Mouse (Mus musculus) small intestine, adult 2 months (tissue): ENCODE measurements around the gene Tcte1. TPM values are rescaled to one million over a fixed set of nuclear protein-coding genes. Genes with fewer than 3 reads are reported as not detected.

Experiments
- H3K27ac ChIP-seq: fragments of 200-500 bp; 2 replicates; pipeline ENCODE4 v1.5.1; 2012; ENCODE audit warnings: low read depth, low read length, control low read depth, inconsistent platforms; ENCODE audit not compliant: insufficient read depth
- H3K27me3 ChIP-seq: fragments of 200-500 bp; 2 replicates; pipeline ENCODE4 v1.6.1; 2012; ENCODE audit warnings: mild to moderate bottlenecking, moderate library complexity, low read length, inconsistent platforms; ENCODE audit not compliant: control insufficient read depth, insufficient read depth
- H3K36me3 ChIP-seq: fragments of 200-500 bp; 2 replicates; pipeline ENCODE4 v1.6.1; 2012; ENCODE audit warnings: mild to moderate bottlenecking, low read length, control low read depth, inconsistent platforms; ENCODE audit not compliant: control insufficient read depth, insufficient read depth
- H3K4me1 ChIP-seq: fragments of 200-500 bp; 2 replicates; pipeline ENCODE4 v1.6.1; 2012; ENCODE audit warnings: low read length, inconsistent platforms, mixed read lengths; ENCODE audit not compliant: control insufficient read depth, insufficient read depth, insufficient read length
- H3K4me3 ChIP-seq: fragments of 200-500 bp; 2 replicates; pipeline ENCODE4 v1.5.1; 2012; ENCODE audit warnings: low read depth, mild to moderate bottlenecking, control low read depth, inconsistent platforms, low read length, moderate library complexity
- CTCF ChIP-seq: fragments of 200-500 bp; IDR thresholded peaks from 2 replicates; pipeline ENCODE4 v1.5.1; 2012; ENCODE audit warnings: low read depth, mild to moderate bottlenecking, control low read depth, inconsistent platforms, low read length, moderate library complexity, mixed read lengths; ENCODE audit not compliant: insufficient replicate concordance, insufficient read length; ENCODE audit errors: extremely low read depth
- POLR2A ChIP-seq: fragments of 200-500 bp; IDR thresholded peaks from 2 replicates; pipeline ENCODE4 v1.6.1; 2012; ENCODE audit warnings: low read depth, mild to moderate bottlenecking, control low read depth, inconsistent platforms, low read length, moderate library complexity
- WGBS: fragments of 180-500 bp; shearing (Covaris S2); methylation state at CpG from one replicate; pipeline ENCODE4 v1.1.7; 2018; 5-methylcytosine and 5-hydroxymethylcytosine counted together
- polyA plus RNA-seq: library from polyadenylated mRNA; depleted of rRNA; stranded (reverse); fragments of >200 nt; gene quantifications from 2 replicates; pipeline ENCODE4 v1.2.3, GENCODE M21; 2012

The Tcte1 gene
- polyA plus RNA-seq, 1 experiment = 0.04 TPM

GRCm38 (mm10) chr17:45487216-45487615, 36.0 kb upstream of the Tcte1 start:
- no peaks in the 10 kb centered on the region for H3K4me1 ChIP-seq
- no peak overlapping the region for H3K4me3 ChIP-seq
- H3K27me3 ChIP-seq = no peaks in the 10 kb centered on the region
- no peaks in the 10 kb centered on the region for H3K36me3 ChIP-seq
- WGBS = 20% methylated on average over 5 of the region's 5 CpGs
- no peak overlapping the region for H3K27ac ChIP-seq
- TF ChIP-seq POLR2A = no peak
- no peak for TF ChIP-seq CTCF

GRCm38 (mm10) chr17:45488321-45489254, 34.6 kb upstream of the Tcte1 start:
- no peaks in the 10 kb centered on the region for H3K4me1 ChIP-seq
- H3K4me3 ChIP-seq = no peak overlapping the region
- no peaks in the 10 kb centered on the region for H3K36me3 ChIP-seq
- 79% methylated on average over 23 of the region's 23 CpGs for WGBS
- TF ChIP-seq CTCF = no peak
- no peak for TF ChIP-seq POLR2A
- H3K27ac ChIP-seq = no peak overlapping the region
- H3K27me3 ChIP-seq = no peaks in the 10 kb centered on the region

GRCm38 (mm10) chr17:45489736-45490135, 33.5 kb upstream of the Tcte1 start:
- 73% methylated on average over 6 of the region's 6 CpGs for WGBS
- Histone ChIP-seq H3K27me3 (no peaks in the 10 kb centered on the region), H3K27ac (no peak overlapping the region), H3K4me1 (no peaks in the 10 kb centered on the region), H3K36me3 (no peaks in the 10 kb centered on the region), H3K4me3 (no peak overlapping the region)
- no peak for TF ChIP-seq POLR2A
- no peak for TF ChIP-seq CTCF

GRCm38 (mm10) chr17:45490532-45491154, 32.6 kb upstream of the Tcte1 start:
- no peak overlapping the region for H3K27ac ChIP-seq
- H3K36me3 ChIP-seq = no peaks in the 10 kb centered on the region
- WGBS = 57% methylated on average over 13 of the region's 13 CpGs
- no peak overlapping the region for H3K4me3 ChIP-seq
- H3K4me1 ChIP-seq = peaks cover 2% of the 10 kb centered on the region; the same call in 1 of the 2 replicates
- no peaks in the 10 kb centered on the region for H3K27me3 ChIP-seq
- no peak for TF ChIP-seq POLR2A
- TF ChIP-seq CTCF = no peak

DNA sequence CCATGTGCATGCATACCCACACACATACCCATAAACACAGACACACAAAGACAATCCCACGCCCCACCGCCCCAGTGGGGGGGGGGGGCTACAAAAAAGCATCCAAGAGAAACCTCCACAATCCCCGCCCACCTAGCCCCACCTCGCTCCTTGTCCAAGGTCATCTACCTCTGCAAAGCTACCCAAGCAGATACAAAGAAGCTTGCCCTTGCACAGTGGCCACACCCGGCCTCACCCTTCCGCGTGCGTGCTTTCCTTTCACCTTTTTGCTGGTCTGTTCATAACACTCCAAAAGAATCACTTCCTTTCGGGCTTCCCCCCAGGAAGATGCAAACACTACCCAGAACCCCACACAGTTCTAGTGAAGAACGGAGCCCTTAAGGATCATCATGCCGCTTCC, 27.8 kb upstream of the Tcte1 start:
- Histone ChIP-seq H3K27me3 (no peaks in the 10 kb centered on the region), H3K4me3 (no peak overlapping the region), H3K4me1 (peaks cover 5% of the 10 kb centered on the region; the same call in 1 of the 2 replicates), H3K27ac (no peak overlapping the region), H3K36me3 (no peaks in the 10 kb centered on the region)
- TF ChIP-seq CTCF (no peak), POLR2A (no peak)
- 41% methylated on average over 11 of the region's 11 CpGs for WGBS

- no peaks in the 10 kb centered on the region for H3K36me3 ChIP-seq
- H3K27ac ChIP-seq = no peak overlapping the region
- H3K4me3 ChIP-seq = no peak overlapping the region
- WGBS = 86% methylated on average over 13 of the region's 13 CpGs
- TF ChIP-seq POLR2A (no peak), CTCF (no peak)
- H3K27me3 ChIP-seq = no peaks in the 10 kb centered on the region
- peaks cover 5% of the 10 kb centered on the region; the same call in 1 of the 2 replicates for H3K4me1 ChIP-seq
These were observed 24.8 kb upstream of the Tcte1 start for GRCm38 (mm10) chr17:45498397-45498796.

GRCm38 (mm10) chr17:45499516-45499915, 23.7 kb upstream of the Tcte1 start:
- TF ChIP-seq POLR2A (no peak), CTCF (no peak)
- no peaks in the 10 kb centered on the region for H3K36me3 ChIP-seq
- WGBS = 33% methylated on average over 2 of the region's 2 CpGs
- no peak overlapping the region for H3K27ac ChIP-seq
- H3K4me3 ChIP-seq = no peak overlapping the region
- H3K4me1 ChIP-seq = peaks cover 5% of the 10 kb centered on the region; the same call in 1 of the 2 replicates
- H3K27me3 ChIP-seq = no peaks in the 10 kb centered on the region
